Mouse (Mus musculus): Measurements from ENCODE around the gene Islr. TPM values are rescaled to one million over a fixed set of nuclear protein-coding genes. Genes with fewer than 3 reads are reported as not detected.
A peak's percentile ranks its signal among the peaks of the same experiment; 100 is the strongest.

The Islr gene
- polyA plus RNA-seq, 1 experiment, result 21.9 TPM

- no peak for TF ChIP-seq POLR2A (IDR thresholded peaks at IDR 0.05; ENCODE audit: low read depth, low read length)
- TF ChIP-seq CTCF (IDR thresholded peaks at IDR 0.05; ENCODE audit: extremely low read depth, insufficient read depth, insufficient read length, insufficient replicate concordance), result no peak
- Histone ChIP-seq H3K27ac (ENCODE audit: insufficient read depth, low read length) (no peak overlapping the region), H3K27me3 (ENCODE audit: control insufficient read depth, insufficient read depth, low read length) (no peaks in the 10 kb centered on the region), H3K4me3 (ENCODE audit: extremely low read depth, insufficient read depth, insufficient read length) (no peak overlapping the region), H3K36me3 (ENCODE audit: control insufficient read depth, insufficient read depth, low read length) (no peaks in the 10 kb centered on the region), H3K4me1 (ENCODE audit: control insufficient read depth, insufficient read depth, insufficient read length) (no peaks in the 10 kb centered on the region)
- no peak for DNase-seq (ENCODE audit: low read depth in 1 of 2, low spot score in 2 of 2)
- WGBS, result 85% methylated on average over 8 of the region's 8 CpGs
These were observed 5.6 kb upstream of the Islr start for GRCm38 (mm10) chr9:58209462-58210303.

GRCm38 (mm10) chr9:58206013-58206412 is 1.9 kb upstream of the Islr start:
- no peak for DNase-seq (ENCODE audit: low read depth in 1 of 2, low spot score in 2 of 2)
- Histone ChIP-seq H3K4me1 (ENCODE audit: control insufficient read depth, insufficient read depth, insufficient read length) (no peaks in the 10 kb centered on the region), H3K36me3 (ENCODE audit: control insufficient read depth, insufficient read depth, low read length) (no peaks in the 10 kb centered on the region), H3K4me3 (ENCODE audit: extremely low read depth, insufficient read depth, insufficient read length) (no peak overlapping the region), H3K27ac (ENCODE audit: insufficient read depth, low read length) (no peak overlapping the region), H3K27me3 (ENCODE audit: control insufficient read depth, insufficient read depth, low read length) (peaks cover 17% of the 10 kb centered on the region)
- 89% methylated on average over 7 of the region's 7 CpGs for WGBS
- no peak for TF ChIP-seq POLR2A (IDR thresholded peaks at IDR 0.05; ENCODE audit: low read depth, low read length)
- no peak for TF ChIP-seq CTCF (IDR thresholded peaks at IDR 0.05; ENCODE audit: extremely low read depth, insufficient read depth, insufficient read length, insufficient replicate concordance)

- 2% methylated on average over 18 of the region's 18 CpGs for WGBS
- 0 out of 2 replicates have a peak, but pooled peaks cover 2% of the 10 kb centered on the region for H3K4me1 ChIP-seq (ENCODE audit: control insufficient read depth, insufficient read depth, insufficient read length)
- TF ChIP-seq CTCF (IDR thresholded peaks at IDR 0.05; ENCODE audit: extremely low read depth, insufficient read depth, insufficient read length, insufficient replicate concordance) (peak; percentile 97), POLR2A (IDR thresholded peaks at IDR 0.05; ENCODE audit: low read depth, low read length) (no peak)
- no peak overlapping the region for H3K27ac ChIP-seq (ENCODE audit: insufficient read depth, low read length)
- no peaks in the 10 kb centered on the region for H3K36me3 ChIP-seq (ENCODE audit: control insufficient read depth, insufficient read depth, low read length)
- H3K4me3 ChIP-seq (ENCODE audit: extremely low read depth, insufficient read depth, insufficient read length), result peak overlapping the region; percentile 58
- DNase-seq (ENCODE audit: low read depth in 1 of 2, low spot score in 2 of 2), result peak; percentile 73 to 91
- H3K27me3 ChIP-seq (ENCODE audit: control insufficient read depth, insufficient read depth, low read length), result peaks cover 17% of the 10 kb centered on the region
These were observed 418 bp upstream of the Islr start for GRCm38 (mm10) chr9:58204448-58205000.

- TF ChIP-seq CTCF (IDR thresholded peaks at IDR 0.05; ENCODE audit: extremely low read depth, insufficient read depth, insufficient read length, insufficient replicate concordance), result no peak
- no peak for TF ChIP-seq POLR2A (IDR thresholded peaks at IDR 0.05; ENCODE audit: low read depth, low read length)
- Histone ChIP-seq H3K4me3 (ENCODE audit: extremely low read depth, insufficient read depth, insufficient read length) (no peak overlapping the region), H3K36me3 (ENCODE audit: control insufficient read depth, insufficient read depth, low read length) (no peaks in the 10 kb centered on the region), H3K27ac (ENCODE audit: insufficient read depth, low read length) (no peak overlapping the region), H3K27me3 (ENCODE audit: control insufficient read depth, insufficient read depth, low read length) (peaks cover 26% of the 10 kb centered on the region), H3K4me1 (ENCODE audit: control insufficient read depth, insufficient read depth, insufficient read length) (peaks cover 13% of the 10 kb centered on the region)
- no peak for DNase-seq (ENCODE audit: low read depth in 1 of 2, low spot score in 2 of 2)
- 18% methylated on average over 14 of the region's 14 CpGs for WGBS
These were observed 1.2 kb downstream of the Islr start for GRCm38 (mm10) chr9:58202676-58203453.

GRCm38 (mm10) chr9:58201861-58202549 is 2.1 kb downstream of the Islr start:
- peaks cover 19% of the 10 kb centered on the region for H3K4me1 ChIP-seq (ENCODE audit: control insufficient read depth, insufficient read depth, insufficient read length)
- 11% methylated on average over 37 of the region's 37 CpGs for WGBS
- peaks cover 32% of the 10 kb centered on the region for H3K27me3 ChIP-seq (ENCODE audit: control insufficient read depth, insufficient read depth, low read length)

GRCm38 (mm10) chr9:58201091-58201842 is 2.8 kb downstream of the Islr start:
- H3K27ac ChIP-seq (ENCODE audit: insufficient read depth, low read length), result no peak overlapping the region
- peaks cover 22% of the 10 kb centered on the region for H3K4me1 ChIP-seq (ENCODE audit: control insufficient read depth, insufficient read depth, insufficient read length)
- H3K36me3 ChIP-seq (ENCODE audit: control insufficient read depth, insufficient read depth, low read length), result no peaks in the 10 kb centered on the region
- H3K27me3 ChIP-seq (ENCODE audit: control insufficient read depth, insufficient read depth, low read length), result peaks cover 35% of the 10 kb centered on the region
- no peak for DNase-seq (ENCODE audit: low read depth in 1 of 2, low spot score in 2 of 2)
- H3K4me3 ChIP-seq (ENCODE audit: extremely low read depth, insufficient read depth, insufficient read length), result no peak overlapping the region
- TF ChIP-seq CTCF (IDR thresholded peaks at IDR 0.05; ENCODE audit: extremely low read depth, insufficient read depth, insufficient read length, insufficient replicate concordance), result no peak
- no peak for TF ChIP-seq POLR2A (IDR thresholded peaks at IDR 0.05; ENCODE audit: low read depth, low read length)
- WGBS, result 8% methylated on average over 24 of the region's 24 CpGs

More at GRCm38 (mm10) chr9:58201861-58202549, 2.1 kb downstream of the Islr start:
- TF ChIP-seq POLR2A (IDR thresholded peaks at IDR 0.05; ENCODE audit: low read depth, low read length), result no peak
- TF ChIP-seq CTCF (IDR thresholded peaks at IDR 0.05; ENCODE audit: extremely low read depth, insufficient read depth, insufficient read length, insufficient replicate concordance), result no peak
- DNase-seq (ENCODE audit: low read depth in 1 of 2, low spot score in 2 of 2), result no peak
- H3K27ac ChIP-seq (ENCODE audit: insufficient read depth, low read length), result no peak overlapping the region
- no peaks in the 10 kb centered on the region for H3K36me3 ChIP-seq (ENCODE audit: control insufficient read depth, insufficient read depth, low read length)
- H3K4me3 ChIP-seq (ENCODE audit: extremely low read depth, insufficient read depth, insufficient read length), result no peak overlapping the region
